Mouse (Mus musculus) liver, embryonic 18 days (tissue): ENCODE data around the gene 4921504E06Rik. TPM values are rescaled to one million over a fixed set of nuclear protein-coding genes. Genes with fewer than 3 reads are reported as not detected.

Source experiments
- polyA plus RNA-seq: library from polyadenylated mRNA; depleted of rRNA; stranded (reverse); fragments of >200 nt; gene quantifications from 2 replicates; pipeline ENCODE4 v1.2.3, GENCODE M21; 2012; rRNA removed

The 4921504E06Rik gene
- polyA plus RNA-seq: not detected in 2 replicates

DNA sequence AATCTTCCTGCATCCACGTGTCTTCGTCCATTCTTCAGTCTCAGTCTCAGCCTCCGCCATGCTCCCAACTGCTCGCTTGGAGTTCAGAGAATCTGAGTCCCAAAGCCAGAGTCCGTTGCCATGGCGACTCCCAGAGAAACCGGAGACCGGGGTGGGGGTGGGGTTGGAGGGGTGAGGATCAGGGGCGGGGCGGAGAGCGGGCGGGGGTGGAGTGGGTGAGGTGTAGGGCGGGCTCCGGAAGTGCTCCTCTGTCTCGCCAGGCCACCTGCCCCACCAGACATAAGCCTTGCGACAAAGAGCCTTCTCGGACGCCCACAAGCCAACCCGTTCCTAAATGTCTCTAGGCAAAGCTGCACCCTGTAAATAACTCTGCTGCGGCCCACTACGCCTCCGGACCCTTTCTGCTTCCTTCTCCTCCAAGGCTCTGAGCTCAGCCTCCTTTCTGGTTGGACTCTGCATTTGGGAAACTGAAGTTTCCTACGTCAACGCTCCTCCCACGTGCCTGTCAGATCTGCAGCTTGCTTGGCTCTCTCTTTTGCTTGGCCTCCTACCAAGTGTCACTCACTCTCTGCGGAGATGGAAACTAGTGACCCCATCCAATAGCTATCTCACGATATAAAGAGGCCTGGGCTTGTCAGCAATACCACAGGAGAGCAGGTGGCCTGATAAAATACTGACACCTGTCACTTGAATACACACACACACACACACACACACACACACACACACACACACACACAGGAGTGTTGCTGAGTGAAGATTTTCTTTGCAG lies at the start of gene 4921504E06Rik:
4921504E06Rik (minus strand) TSS at position 94 of the 772 bp plus-strand sequence.

DNA sequence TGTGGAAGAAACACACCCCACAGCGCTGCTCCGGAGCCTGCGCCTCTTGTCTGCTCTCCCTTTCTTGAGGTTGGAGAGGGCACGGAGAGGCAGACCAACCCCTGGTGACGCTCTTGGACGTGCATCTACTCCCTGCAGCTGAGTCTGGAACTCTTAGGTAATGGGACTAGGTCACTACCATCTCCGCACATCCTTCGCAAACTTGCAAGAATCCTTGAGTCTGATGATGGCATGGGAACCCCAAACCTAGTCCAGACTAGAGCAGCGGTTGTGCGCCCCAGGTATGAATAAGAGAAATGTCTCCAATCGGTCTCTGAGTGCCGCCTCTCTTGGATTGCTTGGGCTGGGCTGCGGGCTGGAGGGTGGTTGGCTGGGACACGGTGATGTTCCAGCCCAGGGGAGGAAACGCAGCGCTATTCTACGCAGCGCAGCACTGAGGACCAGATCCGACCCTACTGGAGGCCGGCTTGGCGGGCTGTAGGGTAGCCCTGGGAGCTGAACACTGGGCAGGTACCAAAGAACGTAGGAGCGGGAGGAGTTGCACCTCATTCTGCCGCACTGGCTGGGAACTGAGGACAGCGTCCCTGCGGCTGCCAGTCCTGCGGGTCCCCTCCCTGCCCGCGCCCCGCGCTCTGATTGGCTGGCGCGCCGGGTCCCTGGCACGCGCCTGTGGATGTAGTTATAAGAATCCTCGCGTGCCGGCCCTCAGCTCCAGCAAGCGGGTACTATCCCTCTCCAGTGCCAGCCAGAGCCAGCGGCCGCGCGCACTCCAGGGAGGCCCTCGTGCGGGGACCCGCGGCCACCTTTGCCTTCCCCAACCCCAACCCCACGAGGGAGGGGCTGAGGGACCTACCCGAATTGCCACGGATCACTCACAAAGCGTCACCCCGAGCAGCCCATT lies 108.5 kb downstream of the 4921504E06Rik start, which contains the start of gene Ptf1a:
Ptf1a (plus strand) TSS at position 733 of the 901 bp plus-strand sequence.

Other genes with a start within 250 kb of the 4921504E06Rik start
- gene Msrb2, start 182.5 kb downstream of the 4921504E06Rik start, polyA plus RNA-seq: 10.2 and 11.3 TPM in 2 replicates
- not detected in 2 replicates for gene Ptf1a, start 108.3 kb downstream of the 4921504E06Rik start, polyA plus RNA-seq
- 0.93 and 1.0 TPM in 2 replicates for gene Otud1, start 103.8 kb upstream of the 4921504E06Rik start, polyA plus RNA-seq